Mouse (Mus musculus) forebrain, embryonic 13.5 days (tissue): ENCODE measurements at regions not wholly inside any gene's neighbourhood (a gene's known extent, or its start where the extent isn't known, plus 50 kb on each side); places are given as distances from the start of the nearest gene placed in this dataset.

Experiments
- ATAC-seq: fragments of 200-750 bp; cut with Nextera tagmentation; 2 replicates; pipeline ENCODE4 v1.8.0; 2017
- H3K27ac ChIP-seq: fragments of 300-500 bp; sonication (generic); 2 replicates; pipeline ENCODE4 v1.5.1; 2015; ENCODE audit warnings: inconsistent platforms, mild to moderate bottlenecking, moderate library complexity
- H3K27me3 ChIP-seq: fragments of 300-500 bp; sonication (generic); 2 replicates; pipeline ENCODE4 v1.6.1; 2015; ENCODE audit warnings: mild to moderate bottlenecking, inconsistent platforms
- H3K36me3 ChIP-seq: fragments of 300-500 bp; sonication (generic); 2 replicates; pipeline ENCODE4 v1.6.1; 2015; ENCODE audit warnings: mild to moderate bottlenecking, inconsistent platforms; ENCODE audit not compliant: poor library complexity, severe bottlenecking
- H3K4me1 ChIP-seq: fragments of 300-500 bp; sonication (generic); 2 replicates; pipeline ENCODE4 v1.6.1; 2015; ENCODE audit warnings: inconsistent platforms
- H3K4me2 ChIP-seq: fragments of 300-500 bp; sonication (generic); 2 replicates; pipeline ENCODE4 v1.6.1; 2015; ENCODE audit warnings: inconsistent platforms, mild to moderate bottlenecking, moderate library complexity
- H3K4me3 ChIP-seq: fragments of 300-500 bp; sonication (generic); 2 replicates; pipeline ENCODE4 v1.5.1; 2015; ENCODE audit warnings: mild to moderate bottlenecking, inconsistent platforms
- H3K9ac ChIP-seq: fragments of 300-500 bp; sonication (generic); 2 replicates; pipeline ENCODE4 v1.6.1; 2015; ENCODE audit warnings: mild to moderate bottlenecking, inconsistent platforms
- H3K9me3 ChIP-seq: fragments of 300-500 bp; sonication (generic); replicated peaks from 2 replicates; pipeline ENCODE4 v1.6.1; 2016; ENCODE audit warnings: inconsistent platforms
- WGBS: fragments of 180-500 bp; shearing (Covaris S2); methylation state at CpG from one replicate; pipeline ENCODE4 v1.1.7; 2015; 5-methylcytosine and 5-hydroxymethylcytosine counted together

GRCm38 (mm10) chr19:23065548-23065947 is 75.5 kb upstream of the Klf9 start:
- 85% methylated on average over 5 of the region's 5 CpGs for WGBS
- Histone ChIP-seq H3K9me3 (no peaks in the 10 kb centered on the region), H3K36me3 (no peaks in the 10 kb centered on the region), H3K27me3 (no peaks in the 10 kb centered on the region), H3K9ac (no peak overlapping the region), H3K4me1 (no peaks in the 10 kb centered on the region), H3K4me2 (no peak overlapping the region), H3K4me3 (no peak overlapping the region), H3K27ac (no peak overlapping the region)
- no peak for ATAC-seq

- no peaks in the 10 kb centered on the region for H3K4me1 ChIP-seq
- WGBS: 91% methylated on average over 2 of the region's 2 CpGs
- H3K9me3 ChIP-seq: no peaks in the 10 kb centered on the region
- no peak for ATAC-seq
- no peak overlapping the region for H3K27ac ChIP-seq
- no peak overlapping the region for H3K4me3 ChIP-seq
- H3K4me2 ChIP-seq: no peak overlapping the region
- H3K27me3 ChIP-seq: no peaks in the 10 kb centered on the region
- H3K36me3 ChIP-seq: no peaks in the 10 kb centered on the region
- H3K9ac ChIP-seq: no peak overlapping the region
Observed at GRCm38 (mm10) chr19:23066726-23067125, 74.3 kb upstream of the Klf9 start.

- H3K4me1 ChIP-seq: no peaks in the 10 kb centered on the region
- no peak overlapping the region for H3K4me3 ChIP-seq
- H3K9me3 ChIP-seq: no peaks in the 10 kb centered on the region
- no peak overlapping the region for H3K27ac ChIP-seq
- H3K9ac ChIP-seq: no peak overlapping the region
- H3K36me3 ChIP-seq: no peaks in the 10 kb centered on the region
- no peaks in the 10 kb centered on the region for H3K27me3 ChIP-seq
- ATAC-seq: no peak
- WGBS: 89% methylated on average over 3 of the region's 3 CpGs
- H3K4me2 ChIP-seq: no peak overlapping the region
Observed at GRCm38 (mm10) chr19:23068600-23068999, 72.4 kb upstream of the Klf9 start.

- Histone ChIP-seq H3K4me3 (no peak overlapping the region), H3K4me1 (no peaks in the 10 kb centered on the region), H3K9me3 (no peaks in the 10 kb centered on the region), H3K27me3 (no peaks in the 10 kb centered on the region), H3K27ac (no peak overlapping the region), H3K9ac (no peak overlapping the region), H3K36me3 (no peaks in the 10 kb centered on the region), H3K4me2 (no peak overlapping the region)
- ATAC-seq: no peak
- WGBS: 97% methylated on average over 1 of the region's 1 CpGs
Observed at GRCm38 (mm10) chr19:23069656-23070055, 71.4 kb upstream of the Klf9 start.

GRCm38 (mm10) chr19:23071000-23071399 is 70.0 kb upstream of the Klf9 start:
- no peak for ATAC-seq
- H3K4me3 ChIP-seq: no peak overlapping the region
- no peak overlapping the region for H3K9ac ChIP-seq
- 80% methylated on average over 1 of the region's 1 CpGs for WGBS
- H3K4me1 ChIP-seq: no peaks in the 10 kb centered on the region
- H3K27me3 ChIP-seq: no peaks in the 10 kb centered on the region
- no peak overlapping the region for H3K4me2 ChIP-seq
- no peak overlapping the region for H3K27ac ChIP-seq
- H3K36me3 ChIP-seq: no peaks in the 10 kb centered on the region
- H3K9me3 ChIP-seq: no peaks in the 10 kb centered on the region

GRCm38 (mm10) chr19:23074602-23075570 is 66.1 kb upstream of the Klf9 start:
- Histone ChIP-seq H3K4me3 (no peak overlapping the region), H3K27me3 (no peaks in the 10 kb centered on the region), H3K4me1 (no peaks in the 10 kb centered on the region), H3K36me3 (no peaks in the 10 kb centered on the region), H3K9ac (no peak overlapping the region), H3K4me2 (no peak overlapping the region), H3K9me3 (no peaks in the 10 kb centered on the region), H3K27ac (no peak overlapping the region)
- no peak for ATAC-seq
- 83% methylated on average over 14 of the region's 14 CpGs for WGBS

GRCm38 (mm10) chr19:23075790-23076189 is 65.2 kb upstream of the Klf9 start:
- Histone ChIP-seq H3K4me1 (no peaks in the 10 kb centered on the region), H3K4me2 (no peak overlapping the region), H3K36me3 (no peaks in the 10 kb centered on the region), H3K4me3 (no peak overlapping the region), H3K27me3 (no peaks in the 10 kb centered on the region), H3K27ac (no peak overlapping the region), H3K9me3 (no peaks in the 10 kb centered on the region), H3K9ac (no peak overlapping the region)
- ATAC-seq: no peak
- 40% methylated on average over 5 of the region's 5 CpGs for WGBS

GRCm38 (mm10) chr19:23085173-23085660 is 55.8 kb upstream of the Klf9 start:
- H3K36me3 ChIP-seq: no peaks in the 10 kb centered on the region
- no peak overlapping the region for H3K9ac ChIP-seq
- H3K4me1 ChIP-seq: no peaks in the 10 kb centered on the region
- no peak for ATAC-seq
- H3K27ac ChIP-seq: no peak overlapping the region
- WGBS: 77% methylated on average over 7 of the region's 7 CpGs
- H3K27me3 ChIP-seq: no peaks in the 10 kb centered on the region
- no peak overlapping the region for H3K4me2 ChIP-seq
- no peak overlapping the region for H3K4me3 ChIP-seq
- H3K9me3 ChIP-seq: no peaks in the 10 kb centered on the region

- no peak overlapping the region for H3K27ac ChIP-seq
- no peak overlapping the region for H3K9ac ChIP-seq
- no peaks in the 10 kb centered on the region for H3K9me3 ChIP-seq
- H3K4me1 ChIP-seq: no peaks in the 10 kb centered on the region
- H3K36me3 ChIP-seq: no peaks in the 10 kb centered on the region
- 78% methylated on average over 3 of the region's 3 CpGs for WGBS
- H3K27me3 ChIP-seq: no peaks in the 10 kb centered on the region
- no peak overlapping the region for H3K4me3 ChIP-seq
- ATAC-seq: no peak
- H3K4me2 ChIP-seq: no peak overlapping the region
Observed at GRCm38 (mm10) chr19:23087575-23087974, 53.5 kb upstream of the Klf9 start.

GRCm38 (mm10) chr19:23089081-23089480 is 51.9 kb upstream of the Klf9 start:
- Histone ChIP-seq H3K4me2 (no peak overlapping the region), H3K27ac (no peak overlapping the region), H3K4me3 (no peak overlapping the region), H3K36me3 (no peaks in the 10 kb centered on the region), H3K27me3 (no peaks in the 10 kb centered on the region), H3K9me3 (no peaks in the 10 kb centered on the region), H3K4me1 (no peaks in the 10 kb centered on the region), H3K9ac (no peak overlapping the region)
- WGBS: no CpG with 5 or more reads among the region's 1 CpGs
- ATAC-seq: no peak

GRCm38 (mm10) chr19:23089761-23090514 is 51.1 kb upstream of the Klf9 start:
- H3K4me2 ChIP-seq: no peak overlapping the region
- no peaks in the 10 kb centered on the region for H3K4me1 ChIP-seq
- no peaks in the 10 kb centered on the region for H3K9me3 ChIP-seq
- H3K36me3 ChIP-seq: no peaks in the 10 kb centered on the region
- no peak overlapping the region for H3K9ac ChIP-seq
- H3K27ac ChIP-seq: no peak overlapping the region
- ATAC-seq: no peak
- H3K27me3 ChIP-seq: no peaks in the 10 kb centered on the region
- WGBS: 90% methylated on average over 8 of the region's 8 CpGs
- H3K4me3 ChIP-seq: no peak overlapping the region
